Mouse (Mus musculus): ENCODE results near the gene Exph5. TPM values are rescaled to one million over a fixed set of nuclear protein-coding genes. Genes with fewer than 3 reads are reported as not detected.

The Exph5 gene
- polyA plus RNA-seq (2012; rRNA removed): 2.6 and 7.5 TPM in 2 replicates

- under 1% methylated on average over 11 of the region's 11 CpGs for WGBS
- DNase-seq (ENCODE audit: low read depth, low spot score): peak; percentile 93
These were observed at the start of gene Exph5 for GRCm38 (mm10) chr9:53301269-53301720. Gene Exph5, plus strand, starts transcription at chr9:53301670.

- peak; percentile 75 for DNase-seq (ENCODE audit: low read depth, low spot score)
- 2% methylated on average over 4 of the region's 4 CpGs for WGBS
These were observed 47.1 kb upstream of the Exph5 start for GRCm38 (mm10) chr9:53254368-53254767.

GRCm38 (mm10) chr9:53256690-53257305 lies 44.7 kb upstream of the Exph5 start:
- no peak for DNase-seq (ENCODE audit: low read depth, low spot score)
- WGBS: 85% methylated on average over 4 of the region's 4 CpGs

- WGBS: 35% methylated on average over 3 of the region's 3 CpGs
- DNase-seq (ENCODE audit: low read depth, low spot score): no peak
These were observed 43.7 kb upstream of the Exph5 start for GRCm38 (mm10) chr9:53257772-53258171.

GRCm38 (mm10) chr9:53258199-53258598 lies 43.3 kb upstream of the Exph5 start:
- DNase-seq (ENCODE audit: low read depth, low spot score): no peak
- WGBS: 67% methylated on average over 6 of the region's 6 CpGs

- no peak for DNase-seq (ENCODE audit: low read depth, low spot score)
These were observed 37.1 kb upstream of the Exph5 start for GRCm38 (mm10) chr9:53264387-53264786.

GRCm38 (mm10) chr9:53265589-53265988 lies 35.9 kb upstream of the Exph5 start:
- 93% methylated on average over 2 of the region's 2 CpGs for WGBS
- no peak for DNase-seq (ENCODE audit: low read depth, low spot score)

More at GRCm38 (mm10) chr9:53264387-53264786, 37.1 kb upstream of the Exph5 start:
- 41% methylated on average over 4 of the region's 4 CpGs for WGBS

GRCm38 (mm10) chr9:53268036-53268435 lies 33.4 kb upstream of the Exph5 start:
- no peak for DNase-seq (ENCODE audit: low read depth, low spot score)
- 36% methylated on average over 5 of the region's 5 CpGs for WGBS

GRCm38 (mm10) chr9:53268731-53269465 lies 32.6 kb upstream of the Exph5 start:
- WGBS: 21% methylated on average over 5 of the region's 5 CpGs
- peak; percentile 67 for DNase-seq (ENCODE audit: low read depth, low spot score)

GRCm38 (mm10) chr9:53269466-53269755 lies 32.1 kb upstream of the Exph5 start:
- DNase-seq (ENCODE audit: low read depth, low spot score): peak; percentile 67
- 29% methylated on average over 5 of the region's 5 CpGs for WGBS

- DNase-seq (ENCODE audit: low read depth, low spot score): peak; percentile 39
- WGBS: 27% methylated on average over 5 of the region's 5 CpGs
These were observed 30.0 kb upstream of the Exph5 start for GRCm38 (mm10) chr9:53271281-53272022.

GRCm38 (mm10) chr9:53272207-53272606 lies 29.3 kb upstream of the Exph5 start:
- 10% methylated on average over 5 of the region's 5 CpGs for whole genome bisulfite sequencing
- peak; percentile 72 for DNase-seq (ENCODE audit: low read depth, low spot score)

GRCm38 (mm10) chr9:53272714-53273113 lies 28.8 kb upstream of the Exph5 start:
- peak; percentile 47 for DNase-seq (ENCODE audit: low read depth, low spot score)
- WGBS: 35% methylated on average over 4 of the region's 4 CpGs

- no peak for DNase-seq (ENCODE audit: low read depth, low spot score)
- 91% methylated on average over 1 of the region's 1 CpGs for WGBS
These were observed 25.1 kb upstream of the Exph5 start for GRCm38 (mm10) chr9:53276381-53276780.

GRCm38 (mm10) chr9:53278997-53279396 lies 22.5 kb upstream of the Exph5 start:
- 68% methylated on average over 2 of the region's 2 CpGs for WGBS
- no peak for DNase-seq (ENCODE audit: low read depth, low spot score)

- no peak for DNase-seq (ENCODE audit: low read depth, low spot score)
- 70% methylated on average over 6 of the region's 6 CpGs for WGBS
These were observed 14.7 kb upstream of the Exph5 start for GRCm38 (mm10) chr9:53286793-53287192.

GRCm38 (mm10) chr9:53290006-53290405 lies 11.5 kb upstream of the Exph5 start:
- DNase-seq (ENCODE audit: low read depth, low spot score): no peak
- 64% methylated on average over 3 of the region's 3 CpGs for WGBS

GRCm38 (mm10) chr9:53292833-53293232 lies 8.6 kb upstream of the Exph5 start:
- DNase-seq (ENCODE audit: low read depth, low spot score): no peak

- peak; percentile 78 for DNase-seq (ENCODE audit: low read depth, low spot score)
- WGBS: 4% methylated on average over 19 of the region's 19 CpGs
These were observed 386 bp downstream of the Exph5 start for GRCm38 (mm10) chr9:53301801-53302311.

GRCm38 (mm10) chr9:53302415-53302814 lies 945 bp downstream of the Exph5 start:
- DNase-seq (ENCODE audit: low read depth, low spot score): no peak
- 38% methylated on average over 5 of the region's 5 CpGs for WGBS

Measured in large intestine, adult 2 months (tissue).